Mouse (Mus musculus): ENCODE results near the gene Shroom3. TPM values are rescaled to one million over a fixed set of nuclear protein-coding genes. Genes with fewer than 3 reads are reported as not detected.

The Shroom3 gene
- polyA plus RNA-seq, 1 experiment from 2014 or later: 2.5 TPM

GRCm38 (mm10) chr5:92893284-92893683 lies 210.0 kb downstream of the Shroom3 start:
- WGBS: 19% methylated on average over 4 of the region's 4 CpGs
- H3K27ac ChIP-seq: 0 out of 2 replicates have a peak overlapping the region, but pooled peaks have one; percentile 4

GRCm38 (mm10) chr5:92893711-92894110 lies 210.5 kb downstream of the Shroom3 start:
- H3K27ac ChIP-seq: 0 out of 2 replicates have a peak overlapping the region, but pooled peaks have one; percentile 4

More at GRCm38 (mm10) chr5:92893284-92893683, 210.0 kb downstream of the Shroom3 start:
- Histone ChIP-seq H3K4me2 (replicated peaks) (no peak overlapping the region), H3K27me3 (no peaks in the 10 kb centered on the region), H3K9ac (replicated peaks) (no peak overlapping the region), H3K36me3 (no peaks in the 10 kb centered on the region), H3K4me1 (replicated peaks) (peaks cover 25% of the 10 kb centered on the region), H3K9me3 (no peaks in the 10 kb centered on the region), H3K4me3 (replicated peaks) (no peak overlapping the region)
- no peak for ATAC-seq

GRCm38 (mm10) chr5:92895877-92896276 lies 212.6 kb downstream of the Shroom3 start:
- no peak for ATAC-seq
- WGBS: 91% methylated on average over 8 of the region's 8 CpGs
- no peak overlapping the region for H3K4me3 ChIP-seq (replicated peaks)
- peaks cover 45% of the 10 kb centered on the region for H3K4me1 ChIP-seq (replicated peaks)
- H3K27ac ChIP-seq: no peak overlapping the region
- no peaks in the 10 kb centered on the region for H3K27me3 ChIP-seq
- H3K9ac ChIP-seq (replicated peaks): no peak overlapping the region
- H3K36me3 ChIP-seq: no peaks in the 10 kb centered on the region
- no peak overlapping the region for H3K4me2 ChIP-seq (replicated peaks)
- no peaks in the 10 kb centered on the region for H3K9me3 ChIP-seq

More at GRCm38 (mm10) chr5:92893711-92894110, 210.5 kb downstream of the Shroom3 start:
- Histone ChIP-seq H3K4me3 (replicated peaks) (no peak overlapping the region), H3K9ac (replicated peaks) (no peak overlapping the region), H3K36me3 (no peaks in the 10 kb centered on the region), H3K27me3 (no peaks in the 10 kb centered on the region), H3K9me3 (no peaks in the 10 kb centered on the region), H3K4me2 (replicated peaks) (no peak overlapping the region), H3K4me1 (replicated peaks) (peaks cover 29% of the 10 kb centered on the region)
- WGBS: 0% methylated on average over 1 of the region's 1 CpGs
- ATAC-seq: no peak

- Histone ChIP-seq H3K4me3 (replicated peaks) (no peak overlapping the region), H3K4me1 (replicated peaks) (peaks cover 45% of the 10 kb centered on the region), H3K9ac (replicated peaks) (no peak overlapping the region), H3K9me3 (no peaks in the 10 kb centered on the region), H3K4me2 (replicated peaks) (peak overlapping the region; percentile 95), H3K27ac (0 out of 2 replicates have a peak overlapping the region, but pooled peaks have one; percentile 2), H3K36me3 (no peaks in the 10 kb centered on the region), H3K27me3 (no peaks in the 10 kb centered on the region)
- 50% methylated on average over 1 of the region's 1 CpGs for WGBS
- ATAC-seq: no peak
Observed at GRCm38 (mm10) chr5:92896725-92897280, 213.6 kb downstream of the Shroom3 start.

GRCm38 (mm10) chr5:92897766-92898745 lies 214.8 kb downstream of the Shroom3 start:
- no peaks in the 10 kb centered on the region for H3K27me3 ChIP-seq
- no peaks in the 10 kb centered on the region for H3K36me3 ChIP-seq
- peak overlapping the region; percentile 80 for H3K9ac ChIP-seq (replicated peaks)
- peak overlapping the region; percentile 74 for H3K4me3 ChIP-seq (replicated peaks)
- WGBS: under 1% methylated on average over 85 of the region's 96 CpGs
- peak; percentile 96 for ATAC-seq
- H3K9me3 ChIP-seq: no peaks in the 10 kb centered on the region
- peaks cover 44% of the 10 kb centered on the region for H3K4me1 ChIP-seq (replicated peaks)
- H3K4me2 ChIP-seq (replicated peaks): peak overlapping the region; percentile 95
- H3K27ac ChIP-seq: peak overlapping the region; percentile 82

GRCm38 (mm10) chr5:92900470-92900869 lies 217.2 kb downstream of the Shroom3 start:
- no peak overlapping the region for H3K27ac ChIP-seq
- WGBS: 66% methylated on average over 5 of the region's 5 CpGs
- no peak overlapping the region for H3K4me2 ChIP-seq (replicated peaks)
- H3K9ac ChIP-seq (replicated peaks): no peak overlapping the region
- no peaks in the 10 kb centered on the region for H3K27me3 ChIP-seq
- no peak overlapping the region for H3K4me3 ChIP-seq (replicated peaks)
- H3K9me3 ChIP-seq: no peaks in the 10 kb centered on the region
- peaks cover 48% of the 10 kb centered on the region for H3K4me1 ChIP-seq (replicated peaks)
- ATAC-seq: no peak
- no peaks in the 10 kb centered on the region for H3K36me3 ChIP-seq

GRCm38 (mm10) chr5:92901870-92902269 lies 218.6 kb downstream of the Shroom3 start:
- Histone ChIP-seq H3K4me1 (replicated peaks) (peaks cover 53% of the 10 kb centered on the region), H3K27ac (no peak overlapping the region), H3K36me3 (no peaks in the 10 kb centered on the region), H3K4me3 (replicated peaks) (no peak overlapping the region), H3K4me2 (replicated peaks) (no peak overlapping the region), H3K9me3 (no peaks in the 10 kb centered on the region), H3K9ac (replicated peaks) (no peak overlapping the region), H3K27me3 (no peaks in the 10 kb centered on the region)
- 77% methylated on average over 7 of the region's 7 CpGs for WGBS
- no peak for ATAC-seq

- Histone ChIP-seq H3K9ac (replicated peaks) (peak overlapping the region; percentile 48), H3K4me1 (replicated peaks) (peaks cover 29% of the 10 kb centered on the region), H3K27me3 (no peaks in the 10 kb centered on the region), H3K4me2 (replicated peaks) (peak overlapping the region; percentile 32), H3K4me3 (replicated peaks) (no peak overlapping the region), H3K27ac (peak overlapping the region; percentile 84), H3K9me3 (0 out of 2 replicates have a peak, but pooled peaks cover 3% of the 10 kb centered on the region), H3K36me3 (peaks cover 8% of the 10 kb centered on the region; the same call in 1 of the 2 replicates)
- ATAC-seq: no peak; the same call in 1 of the 2 replicates
- 15% methylated on average over 9 of the region's 9 CpGs for WGBS
Observed at GRCm38 (mm10) chr5:92905146-92905545, 221.9 kb downstream of the Shroom3 start.

GRCm38 (mm10) chr5:92905594-92906008 lies 222.4 kb downstream of the Shroom3 start:
- Histone ChIP-seq H3K36me3 (peaks cover 8% of the 10 kb centered on the region; the same call in 1 of the 2 replicates), H3K9me3 (0 out of 2 replicates have a peak, but pooled peaks cover 3% of the 10 kb centered on the region), H3K4me1 (replicated peaks) (peaks cover 25% of the 10 kb centered on the region), H3K4me3 (replicated peaks) (no peak overlapping the region), H3K27me3 (no peaks in the 10 kb centered on the region), H3K27ac (peak overlapping the region; percentile 84), H3K4me2 (replicated peaks) (peak overlapping the region; percentile 32), H3K9ac (replicated peaks) (peak overlapping the region; percentile 48)
- 2% methylated on average over 8 of the region's 8 CpGs for WGBS
- ATAC-seq: peak; percentile 95

- Histone ChIP-seq H3K36me3 (peaks cover 8% of the 10 kb centered on the region; the same call in 1 of the 2 replicates), H3K27me3 (no peaks in the 10 kb centered on the region), H3K9ac (replicated peaks) (no peak overlapping the region), H3K4me3 (replicated peaks) (no peak overlapping the region), H3K9me3 (0 out of 2 replicates have a peak, but pooled peaks cover 3% of the 10 kb centered on the region), H3K4me2 (replicated peaks) (no peak overlapping the region), H3K27ac (no peak overlapping the region), H3K4me1 (replicated peaks) (peaks cover 23% of the 10 kb centered on the region)
- WGBS: 96% methylated on average over 4 of the region's 4 CpGs
- no peak for ATAC-seq
Observed at GRCm38 (mm10) chr5:92908227-92908626, 225.0 kb downstream of the Shroom3 start.

GRCm38 (mm10) chr5:92910838-92911237 lies 227.6 kb downstream of the Shroom3 start:
- Histone ChIP-seq H3K4me3 (replicated peaks) (no peak overlapping the region), H3K9me3 (0 out of 2 replicates have a peak, but pooled peaks cover 3% of the 10 kb centered on the region), H3K9ac (replicated peaks) (no peak overlapping the region), H3K27me3 (no peaks in the 10 kb centered on the region), H3K4me2 (replicated peaks) (no peak overlapping the region), H3K27ac (no peak overlapping the region), H3K4me1 (replicated peaks) (peaks cover 20% of the 10 kb centered on the region), H3K36me3 (peaks cover 8% of the 10 kb centered on the region; the same call in 1 of the 2 replicates)
- no peak for ATAC-seq
- 93% methylated on average over 3 of the region's 3 CpGs for WGBS

GRCm38 (mm10) chr5:92915421-92915820 lies 232.2 kb downstream of the Shroom3 start:
- H3K9me3 ChIP-seq: no peaks in the 10 kb centered on the region
- ATAC-seq: 0 out of 2 replicates have a peak, but pooled peaks have one; percentile 51
- H3K4me1 ChIP-seq (replicated peaks): peaks cover 38% of the 10 kb centered on the region
- no peak overlapping the region for H3K4me2 ChIP-seq (replicated peaks)
- no peaks in the 10 kb centered on the region for H3K27me3 ChIP-seq
- H3K9ac ChIP-seq (replicated peaks): no peak overlapping the region
- H3K27ac ChIP-seq: no peak overlapping the region
- H3K36me3 ChIP-seq: no peaks in the 10 kb centered on the region
- no peak overlapping the region for H3K4me3 ChIP-seq (replicated peaks)
- WGBS: 26% methylated on average over 10 of the region's 10 CpGs

Measured in midbrain, embryonic 13.5 days (tissue).